Mouse (Mus musculus): ENCODE data around the gene Ice1.

DNA sequence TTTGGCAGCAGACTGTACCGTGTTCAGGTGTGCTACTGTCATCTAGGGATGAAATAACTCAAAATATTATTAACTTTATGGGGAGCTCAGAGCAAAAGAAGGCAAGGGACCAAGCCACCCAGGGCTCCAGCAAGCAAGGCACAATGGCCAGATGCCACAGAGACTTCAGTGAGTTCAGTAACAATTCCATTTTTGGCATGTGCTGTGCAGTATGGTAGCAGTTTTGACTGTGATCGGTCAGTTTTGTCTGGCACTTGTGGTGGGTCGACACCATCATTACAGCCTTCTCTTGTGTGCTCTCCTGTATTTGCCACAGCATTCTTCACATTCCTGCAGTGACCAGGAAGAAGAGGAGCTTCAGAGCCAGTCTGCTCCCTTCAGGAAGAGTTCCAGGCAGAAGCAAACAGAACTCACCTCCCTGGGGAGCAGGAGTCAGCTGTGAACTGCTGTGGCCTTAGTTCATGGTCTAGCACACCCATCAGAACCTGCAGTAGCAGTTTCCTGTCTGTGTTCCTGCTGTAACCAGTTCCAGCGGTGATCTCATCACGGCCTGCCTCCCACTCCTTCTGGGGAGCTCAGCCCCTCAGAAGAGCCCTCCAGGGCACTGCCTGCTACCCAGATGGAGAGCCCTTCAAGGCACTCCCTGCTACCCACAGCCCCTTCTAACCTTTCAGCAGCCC is 16.8 kb upstream of the Ice1 start:
- TF ChIP-seq POLR2A (IDR thresholded peaks at IDR 0.05; ENCODE audit: low read depth, low read length), result no peak
- TF ChIP-seq CTCF (conservative IDR thresholded peaks at IDR 0.05; ENCODE audit: insufficient read depth, insufficient read length, low read depth, low read length), result no peak
